Mouse (Mus musculus) mesoderm, embryonic 11.5 days (tissue): ENCODE results near the gene Cd5l.

ENCODE experiments used
- DNase-seq: peaks from one replicate; pipeline ENCODE4 v3.0.0-alpha.2; 2012; ENCODE audit warnings: low read depth, low spot score

Gene Cd5l

GRCm38 (mm10) chr3:87408171-87408570 lies 50.5 kb downstream of the Cd5l start:
- peak; percentile 61 for DNase-seq

- DNase-seq: no peak
Observed at GRCm38 (mm10) chr3:87409196-87409935, 51.7 kb downstream of the Cd5l start.

GRCm38 (mm10) chr3:87410605-87411004 lies 52.9 kb downstream of the Cd5l start:
- no peak for DNase-seq

GRCm38 (mm10) chr3:87411150-87411549 lies 53.5 kb downstream of the Cd5l start:
- DNase-seq: peak; percentile 71

GRCm38 (mm10) chr3:87420645-87421044 lies 63.0 kb downstream of the Cd5l start:
- DNase-seq: no peak
